Mouse (Mus musculus): ENCODE measurements at regions not wholly inside any gene's neighbourhood (a gene's known extent, or its start where the extent isn't known, plus 50 kb on each side); places are given as distances from the start of the nearest gene placed in this dataset.
A peak's percentile ranks its signal among the peaks of the same experiment; 100 is the strongest.

DNA sequence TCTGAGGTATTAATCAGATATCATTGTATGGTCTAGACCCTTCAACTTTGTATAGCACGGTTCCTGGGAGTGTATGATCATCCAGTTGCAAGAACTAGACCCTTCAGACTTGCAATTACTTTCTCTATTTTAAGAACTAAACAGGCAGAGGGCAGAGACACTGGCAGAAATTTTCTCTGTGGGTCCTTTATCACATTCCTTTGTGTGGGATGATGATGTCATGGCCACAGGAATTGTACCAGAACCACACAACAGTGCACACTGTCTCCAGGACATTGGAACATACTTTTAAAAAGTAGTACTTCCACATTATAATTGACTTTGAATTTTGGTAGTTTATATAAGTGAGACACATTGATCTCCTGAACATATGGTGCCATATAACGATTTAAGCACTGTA is 674.2 kb downstream of the Rfpl4b start:
- Histone ChIP-seq H3K4me1 (no peaks in the 10 kb centered on the region), H3K27ac (replicated peaks) (no peak overlapping the region), H3K9me3 (replicated peaks) (no peaks in the 10 kb centered on the region), H3K4me3 (replicated peaks) (no peak overlapping the region), H3K27me3 (no peaks in the 10 kb centered on the region), H3K4me2 (replicated peaks) (no peak overlapping the region), H3K36me3 (no peaks in the 10 kb centered on the region), H3K9ac (no peak overlapping the region)
- WGBS: 80% methylated on average over 2 of the region's 2 CpGs
- no peak for ATAC-seq (ENCODE audit: insufficient number of reproducible peaks, low FRiP score, low TSS enrichment, low read depth)

DNA sequence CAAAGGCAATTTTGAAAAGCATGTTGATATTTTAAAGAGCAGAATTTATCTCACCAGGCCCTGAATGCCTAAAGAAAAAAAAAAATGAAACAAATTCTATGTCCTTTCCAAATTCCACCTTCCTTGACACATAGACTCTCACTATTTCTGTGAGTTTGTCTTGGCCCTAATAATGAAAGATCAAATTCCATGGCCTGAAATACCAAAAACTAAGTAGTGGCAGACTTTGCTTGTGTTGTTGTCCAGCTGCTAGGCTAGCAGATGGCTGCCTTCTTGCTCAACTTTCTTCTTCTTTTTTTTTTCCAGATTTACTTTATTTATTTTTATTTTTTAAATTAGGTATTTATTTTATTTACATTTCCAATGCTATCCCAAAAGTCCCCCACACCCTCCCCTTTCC is 682.4 kb downstream of the Rfpl4b start:
- no peak overlapping the region for H3K4me2 ChIP-seq (replicated peaks)
- no peaks in the 10 kb centered on the region for H3K4me1 ChIP-seq
- ATAC-seq (ENCODE audit: insufficient number of reproducible peaks, low FRiP score, low TSS enrichment, low read depth): no peak
- H3K27me3 ChIP-seq: no peaks in the 10 kb centered on the region
- H3K9me3 ChIP-seq (replicated peaks): no peaks in the 10 kb centered on the region
- no peak overlapping the region for H3K27ac ChIP-seq (replicated peaks)
- no peak overlapping the region for H3K4me3 ChIP-seq (replicated peaks)
- no peak overlapping the region for H3K9ac ChIP-seq
- H3K36me3 ChIP-seq: no peaks in the 10 kb centered on the region

DNA sequence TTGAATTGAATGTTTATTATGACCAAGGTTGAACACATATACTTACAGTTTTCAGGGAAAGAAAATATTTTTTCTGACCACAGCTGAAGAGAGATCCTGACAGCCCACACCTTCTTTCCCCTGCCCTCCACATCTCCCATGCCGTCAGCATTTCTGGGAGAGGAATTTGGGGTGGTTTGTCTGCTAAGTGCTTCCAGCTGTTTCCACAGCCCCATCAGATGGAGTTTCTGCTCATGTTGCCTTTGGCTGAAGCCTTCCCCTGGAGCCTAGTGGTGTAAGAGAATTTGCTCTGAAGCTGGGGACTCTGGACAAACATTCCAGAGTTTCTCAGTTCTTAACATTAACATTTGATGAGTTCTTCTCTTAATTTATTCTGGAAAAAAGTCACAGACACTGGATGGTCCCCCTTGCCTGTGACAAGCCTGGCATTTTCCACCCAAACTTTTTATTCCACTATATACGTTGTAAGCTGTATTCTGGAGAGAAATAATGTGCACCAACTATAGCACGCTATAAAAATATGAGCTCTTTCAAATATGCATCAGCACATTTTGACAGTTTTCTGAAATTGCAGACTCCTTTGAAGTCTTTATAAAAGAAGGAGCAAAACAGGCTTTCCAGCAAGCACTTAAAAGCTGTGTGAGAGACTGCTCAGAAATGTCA is 699.5 kb downstream of the Rfpl4b start:
- Histone ChIP-seq H3K4me1 (peaks cover 11% of the 10 kb centered on the region; the same call in 1 of the 2 replicates), H3K36me3 (no peaks in the 10 kb centered on the region), H3K27ac (replicated peaks) (peak overlapping the region; percentile 82), H3K27me3 (no peaks in the 10 kb centered on the region), H3K4me3 (replicated peaks) (no peak overlapping the region), H3K4me2 (replicated peaks) (no peak overlapping the region), H3K9ac (no peak overlapping the region), H3K9me3 (replicated peaks) (no peaks in the 10 kb centered on the region)
- ATAC-seq (ENCODE audit: insufficient number of reproducible peaks, low FRiP score, low TSS enrichment, low read depth): peak; percentile 82
- WGBS: 19% methylated on average over 3 of the region's 3 CpGs

DNA sequence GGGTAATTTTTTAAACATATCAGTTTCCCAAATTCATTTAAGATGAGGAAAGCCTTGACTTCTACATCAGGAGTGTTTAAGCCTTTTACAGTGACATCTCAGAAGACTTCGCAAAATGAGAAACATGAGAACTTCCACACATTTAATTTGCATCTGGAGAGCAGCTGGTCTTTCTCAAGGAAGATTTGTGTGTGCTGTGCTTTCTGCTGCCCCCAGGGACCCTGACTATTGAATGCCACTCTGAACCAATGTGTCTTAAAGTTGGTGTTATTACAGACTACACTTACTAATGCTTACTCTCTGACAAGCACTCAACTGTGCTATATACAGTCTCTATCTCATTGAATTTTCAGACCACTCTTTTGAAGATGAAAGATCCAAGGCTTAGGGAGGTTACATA is 703.0 kb downstream of the Rfpl4b start:
- Histone ChIP-seq H3K36me3 (no peaks in the 10 kb centered on the region), H3K27ac (replicated peaks) (peak overlapping the region; percentile 34; the same call in 1 of the 2 replicates), H3K9me3 (replicated peaks) (no peaks in the 10 kb centered on the region), H3K27me3 (no peaks in the 10 kb centered on the region), H3K9ac (no peak overlapping the region), H3K4me2 (replicated peaks) (no peak overlapping the region), H3K4me1 (peaks cover 11% of the 10 kb centered on the region; the same call in 1 of the 2 replicates), H3K4me3 (replicated peaks) (no peak overlapping the region)
- ATAC-seq (ENCODE audit: insufficient number of reproducible peaks, low FRiP score, low TSS enrichment, low read depth): no peak
- WGBS: 20% methylated on average over 1 of the region's 1 CpGs

DNA sequence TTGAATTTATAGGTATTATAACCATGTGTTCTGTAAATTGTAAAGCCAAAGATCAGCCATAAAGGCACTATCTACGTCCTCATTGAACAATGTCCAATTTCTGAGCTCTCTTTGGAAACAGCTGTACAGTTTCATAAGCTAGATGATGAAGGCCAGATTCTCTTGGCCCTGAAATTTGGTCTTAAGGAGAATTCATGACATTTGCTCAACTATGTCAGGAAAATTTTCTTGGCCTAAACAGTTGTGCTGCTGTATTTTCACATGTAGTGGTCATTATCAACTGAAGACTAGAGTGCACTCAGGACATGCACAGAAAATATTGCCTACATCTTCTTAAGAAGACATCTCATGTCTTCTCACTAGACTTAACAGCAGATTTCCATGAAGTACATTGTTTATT is 705.1 kb downstream of the Rfpl4b start:
- H3K27me3 ChIP-seq: no peaks in the 10 kb centered on the region
- no peaks in the 10 kb centered on the region for H3K36me3 ChIP-seq
- H3K27ac ChIP-seq (replicated peaks): no peak overlapping the region
- H3K4me2 ChIP-seq (replicated peaks): no peak overlapping the region
- no peaks in the 10 kb centered on the region for H3K9me3 ChIP-seq (replicated peaks)
- ATAC-seq (ENCODE audit: insufficient number of reproducible peaks, low FRiP score, low TSS enrichment, low read depth): no peak
- H3K4me1 ChIP-seq: peaks cover 5% of the 10 kb centered on the region; the same call in 1 of the 2 replicates
- 59% methylated on average over 1 of the region's 1 CpGs for WGBS
- no peak overlapping the region for H3K4me3 ChIP-seq (replicated peaks)
- no peak overlapping the region for H3K9ac ChIP-seq

DNA sequence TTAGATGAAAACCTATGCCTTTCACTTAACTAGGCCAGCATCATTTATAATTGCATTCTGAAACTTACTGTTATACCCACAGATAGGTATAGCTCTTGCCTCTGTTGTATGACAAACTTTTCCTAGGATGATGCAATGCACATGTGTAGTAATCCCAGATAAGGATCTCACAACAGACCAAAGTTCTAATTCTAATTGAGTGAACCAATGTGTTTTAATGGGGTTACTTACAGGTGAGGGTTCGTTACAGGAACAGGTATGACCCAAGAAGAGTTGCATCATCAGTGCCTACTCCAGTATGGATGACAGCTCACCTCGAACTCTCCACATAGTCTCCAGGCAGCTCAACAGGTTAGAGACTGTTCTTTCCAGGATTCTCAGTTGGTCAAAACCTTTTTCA is 707.4 kb downstream of the Rfpl4b start:
- Histone ChIP-seq H3K9ac (no peak overlapping the region), H3K9me3 (replicated peaks) (no peaks in the 10 kb centered on the region), H3K4me2 (replicated peaks) (no peak overlapping the region), H3K4me1 (peaks cover 5% of the 10 kb centered on the region; the same call in 1 of the 2 replicates), H3K36me3 (no peaks in the 10 kb centered on the region), H3K27ac (replicated peaks) (no peak overlapping the region), H3K4me3 (replicated peaks) (no peak overlapping the region), H3K27me3 (no peaks in the 10 kb centered on the region)
- ATAC-seq (ENCODE audit: insufficient number of reproducible peaks, low FRiP score, low TSS enrichment, low read depth): no peak
- WGBS: 77% methylated on average over 2 of the region's 2 CpGs

DNA sequence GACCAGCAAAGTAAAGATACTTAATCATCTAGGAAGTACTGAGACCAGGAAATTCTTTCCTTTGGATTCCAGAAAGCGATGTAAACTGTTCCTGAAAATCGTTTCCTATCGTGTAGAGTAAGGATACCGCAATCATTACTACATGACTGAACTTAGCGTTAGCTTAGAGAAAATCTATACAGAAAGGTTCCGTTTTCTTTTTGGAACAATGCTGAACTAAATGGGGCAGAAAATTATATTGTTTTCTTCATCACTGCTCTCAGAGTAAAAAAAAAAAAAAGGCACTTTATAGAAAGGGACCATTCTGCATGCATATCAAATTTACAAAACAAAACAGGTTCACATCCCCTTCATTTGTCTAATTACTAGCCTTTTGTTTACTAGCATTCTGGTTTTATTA is 713.0 kb downstream of the Rfpl4b start:
- 75% methylated on average over 6 of the region's 6 CpGs for WGBS
- Histone ChIP-seq H3K36me3 (no peaks in the 10 kb centered on the region), H3K4me3 (replicated peaks) (no peak overlapping the region), H3K27me3 (no peaks in the 10 kb centered on the region), H3K9me3 (replicated peaks) (no peaks in the 10 kb centered on the region), H3K4me2 (replicated peaks) (no peak overlapping the region), H3K9ac (no peak overlapping the region), H3K4me1 (no peaks in the 10 kb centered on the region), H3K27ac (replicated peaks) (no peak overlapping the region)
- ATAC-seq (ENCODE audit: insufficient number of reproducible peaks, low FRiP score, low TSS enrichment, low read depth): no peak

DNA sequence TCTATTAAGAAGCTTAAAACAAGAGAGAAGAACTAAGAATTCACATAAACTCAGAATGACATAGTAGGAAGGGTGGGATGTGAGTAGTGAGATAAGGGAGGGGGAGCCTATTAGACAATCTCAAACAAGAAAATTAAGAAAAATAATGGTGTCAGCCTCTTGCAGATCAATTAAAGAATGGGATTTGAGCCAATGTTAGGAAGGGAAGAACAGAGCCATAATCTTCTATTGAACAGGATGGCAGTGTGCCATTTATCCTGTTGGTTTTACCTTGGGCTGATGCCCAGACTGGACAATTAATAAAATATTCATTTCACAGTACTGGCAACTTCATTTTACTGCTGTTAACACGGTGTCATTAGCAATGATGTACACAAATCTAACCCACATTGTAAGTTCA is 718.0 kb downstream of the Rfpl4b start:
- WGBS: 67% methylated on average over 1 of the region's 1 CpGs
- Histone ChIP-seq H3K4me3 (replicated peaks) (no peak overlapping the region), H3K27ac (replicated peaks) (no peak overlapping the region), H3K4me2 (replicated peaks) (no peak overlapping the region), H3K9me3 (replicated peaks) (no peaks in the 10 kb centered on the region), H3K4me1 (no peaks in the 10 kb centered on the region), H3K27me3 (no peaks in the 10 kb centered on the region), H3K9ac (no peak overlapping the region), H3K36me3 (no peaks in the 10 kb centered on the region)
- no peak for ATAC-seq (ENCODE audit: insufficient number of reproducible peaks, low FRiP score, low TSS enrichment, low read depth)

DNA sequence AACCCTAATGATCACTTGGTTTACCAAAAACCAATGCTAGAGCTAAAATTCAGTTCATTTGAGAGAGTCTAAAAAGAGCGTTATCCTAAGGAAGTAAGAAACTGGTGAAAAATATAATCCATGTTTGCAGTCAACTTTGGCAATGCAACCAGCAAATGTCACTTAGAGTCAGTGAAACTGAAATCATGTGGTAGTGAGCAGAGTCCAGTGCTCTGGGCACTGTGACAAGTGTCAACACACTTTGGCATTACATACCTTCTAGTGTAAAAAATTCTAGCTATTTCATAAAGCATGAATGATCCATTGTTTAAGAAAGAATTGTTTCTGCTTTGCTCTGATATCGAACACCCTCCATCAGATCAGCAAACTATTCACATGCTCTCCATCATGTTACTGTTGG is 743.1 kb downstream of the Rfpl4b start:
- Histone ChIP-seq H3K27ac (replicated peaks) (no peak overlapping the region), H3K4me1 (no peaks in the 10 kb centered on the region), H3K4me2 (replicated peaks) (no peak overlapping the region), H3K9ac (no peak overlapping the region), H3K27me3 (no peaks in the 10 kb centered on the region), H3K36me3 (no peaks in the 10 kb centered on the region), H3K4me3 (replicated peaks) (no peak overlapping the region), H3K9me3 (replicated peaks) (no peaks in the 10 kb centered on the region)
- WGBS: 85% methylated on average over 2 of the region's 2 CpGs
- ATAC-seq (ENCODE audit: insufficient number of reproducible peaks, low FRiP score, low TSS enrichment, low read depth): no peak

DNA sequence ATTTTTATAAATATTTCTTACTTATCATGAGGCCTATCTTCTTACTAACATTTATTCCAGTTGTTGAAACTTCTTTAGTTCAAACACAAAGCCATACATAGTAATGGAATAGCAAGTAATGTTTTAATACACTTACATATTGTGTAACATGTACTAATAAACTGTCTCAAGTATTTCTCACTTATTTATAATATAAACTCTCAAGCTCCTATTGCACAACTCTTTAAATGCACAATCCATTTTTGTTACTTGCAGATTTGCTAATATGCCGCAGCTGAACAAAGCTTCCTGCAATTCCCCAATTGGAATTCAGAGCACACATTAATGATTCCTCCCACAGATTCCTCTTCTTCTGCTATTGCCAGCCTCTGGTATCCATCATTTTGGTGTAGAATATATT is 749.2 kb downstream of the Rfpl4b start:
- H3K9ac ChIP-seq: no peak overlapping the region
- no peak overlapping the region for H3K4me2 ChIP-seq (replicated peaks)
- H3K9me3 ChIP-seq (replicated peaks): no peaks in the 10 kb centered on the region
- H3K4me3 ChIP-seq (replicated peaks): no peak overlapping the region
- 54% methylated on average over 1 of the region's 1 CpGs for WGBS
- H3K36me3 ChIP-seq: no peaks in the 10 kb centered on the region
- no peaks in the 10 kb centered on the region for H3K27me3 ChIP-seq
- no peak for ATAC-seq (ENCODE audit: insufficient number of reproducible peaks, low FRiP score, low TSS enrichment, low read depth)
- H3K27ac ChIP-seq (replicated peaks): no peak overlapping the region
- H3K4me1 ChIP-seq: no peaks in the 10 kb centered on the region

DNA sequence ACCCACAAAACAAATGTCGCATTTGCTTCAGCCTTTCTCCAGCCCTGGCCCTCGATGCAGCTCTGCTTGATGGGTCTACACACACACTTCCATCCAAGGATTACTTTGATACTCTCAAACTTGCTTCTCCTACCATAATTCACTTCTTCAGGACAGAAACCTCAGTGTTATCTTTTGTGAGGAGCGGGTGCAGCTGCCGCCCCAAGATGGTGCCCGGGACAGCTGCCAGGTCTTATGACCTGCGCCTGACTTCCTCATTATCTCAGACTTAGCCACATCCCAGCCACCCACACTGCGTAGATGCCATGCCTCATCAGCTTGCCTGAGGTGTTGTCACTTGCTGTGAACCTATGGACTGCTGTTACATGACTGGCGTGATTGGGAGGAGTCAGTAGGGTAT is 762.5 kb downstream of the Rfpl4b start:
- no peak for ATAC-seq (ENCODE audit: insufficient number of reproducible peaks, low FRiP score, low TSS enrichment, low read depth)
- H3K4me1 ChIP-seq: no peaks in the 10 kb centered on the region
- H3K27ac ChIP-seq (replicated peaks): no peak overlapping the region
- no peak overlapping the region for H3K4me3 ChIP-seq (replicated peaks)
- H3K9me3 ChIP-seq (replicated peaks): no peaks in the 10 kb centered on the region; the same call in 1 of the 2 replicates
- H3K27me3 ChIP-seq: no peaks in the 10 kb centered on the region
- H3K36me3 ChIP-seq: no peaks in the 10 kb centered on the region
- WGBS: 88% methylated on average over 8 of the region's 8 CpGs
- H3K9ac ChIP-seq: no peak overlapping the region
- no peak overlapping the region for H3K4me2 ChIP-seq (replicated peaks)

DNA sequence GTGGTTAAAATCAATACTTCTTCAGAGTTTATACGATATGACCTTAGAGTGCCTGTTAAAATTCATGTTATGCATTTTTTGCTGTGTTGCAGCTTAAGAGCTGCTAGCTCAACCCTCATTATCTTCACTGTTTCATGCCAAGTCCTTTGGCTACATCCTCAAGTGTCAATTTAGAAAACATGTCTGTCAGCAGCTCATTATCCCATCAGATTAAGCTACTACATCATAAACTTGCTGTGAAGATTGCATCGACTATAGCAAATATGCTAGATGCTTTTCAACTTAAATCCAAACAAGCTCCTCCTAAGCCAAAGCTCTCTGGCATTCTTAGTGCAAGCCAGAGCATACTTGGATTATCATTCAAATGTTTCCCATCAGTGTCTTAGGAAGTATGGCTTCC is 811.1 kb downstream of the Rfpl4b start:
- Histone ChIP-seq H3K27me3 (no peaks in the 10 kb centered on the region), H3K9me3 (replicated peaks) (no peaks in the 10 kb centered on the region), H3K9ac (no peak overlapping the region), H3K4me3 (replicated peaks) (no peak overlapping the region), H3K36me3 (no peaks in the 10 kb centered on the region), H3K4me1 (no peaks in the 10 kb centered on the region), H3K4me2 (replicated peaks) (no peak overlapping the region), H3K27ac (replicated peaks) (no peak overlapping the region)
- 47% methylated on average over 2 of the region's 2 CpGs for whole genome bisulfite sequencing
- no peak for ATAC-seq (ENCODE audit: insufficient number of reproducible peaks, low FRiP score, low TSS enrichment, low read depth)
